Mouse (Mus musculus): ENCODE data around the gene Lpp. TPM values are rescaled to one million over a fixed set of nuclear protein-coding genes. Genes with fewer than 3 reads are reported as not detected.

Lpp gene
- total RNA-seq, 4 experiments from 2014 or later, result 8.3 to 12.0 (median 10.4) TPM

DNA sequence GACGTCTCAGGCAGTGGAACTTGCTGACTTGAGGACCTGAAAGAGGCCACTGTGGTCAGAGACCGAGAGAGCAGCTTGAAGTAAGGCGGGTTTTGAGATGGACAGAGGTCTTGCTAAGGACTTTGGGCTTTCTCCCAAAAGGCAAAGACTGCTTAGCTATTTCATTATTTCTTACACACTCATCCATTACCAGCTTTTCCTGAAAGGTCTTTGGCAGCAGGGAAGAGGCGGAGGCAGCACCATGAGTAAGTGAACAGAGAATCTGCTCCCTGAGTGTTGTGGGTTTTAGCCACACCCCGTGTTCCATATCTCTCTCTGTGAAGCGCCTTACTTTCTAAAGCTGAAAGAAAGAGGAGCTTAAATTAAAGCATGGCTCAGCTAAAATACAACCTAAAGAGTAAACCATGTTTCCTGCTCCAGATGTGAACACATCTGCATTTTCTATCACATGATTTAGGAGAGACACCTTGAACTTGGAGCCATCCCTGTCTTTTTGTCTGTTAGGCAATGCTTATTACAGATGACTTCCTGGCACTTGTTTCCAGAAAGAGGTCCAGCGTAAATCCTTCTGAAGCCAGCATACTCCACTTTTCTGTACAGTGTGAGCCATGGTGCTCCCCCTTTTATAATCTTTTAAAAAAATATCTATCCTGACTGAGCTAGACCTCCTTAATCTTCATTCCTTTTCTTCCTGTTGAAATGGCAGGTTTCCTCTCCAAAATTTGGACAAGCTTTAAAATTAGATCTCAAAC, 520.5 kb downstream of the Lpp start:
- DNase-seq (ENCODE audit: low spot score in 2 of 2), result no peak

DNA sequence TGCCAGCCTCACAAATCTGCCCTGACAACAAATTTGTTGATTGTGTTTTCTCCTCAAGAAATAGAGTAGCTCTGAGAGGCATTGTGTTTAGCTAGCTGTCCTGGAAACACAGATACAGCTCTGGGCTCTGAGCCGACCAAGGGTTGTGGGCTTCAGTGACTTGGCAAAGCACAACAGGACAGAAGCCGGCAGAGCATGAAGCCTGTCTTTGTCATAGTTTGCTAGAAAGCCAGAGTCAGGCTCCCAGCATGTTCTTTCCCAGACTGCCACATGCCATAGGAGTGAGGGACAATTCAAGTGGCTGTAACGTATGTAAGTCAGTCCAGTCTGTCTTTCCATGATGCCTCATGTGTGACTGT, 521.1 kb downstream of the Lpp start:
- peak; percentile 42 to 46 for DNase-seq (ENCODE audit: low spot score in 2 of 2)

- no peak for DNase-seq (ENCODE audit: low spot score in 2 of 2)
Observed at GRCm38 (mm10) chr16:24915470-24915869, 522.2 kb downstream of the Lpp start.

DNA sequence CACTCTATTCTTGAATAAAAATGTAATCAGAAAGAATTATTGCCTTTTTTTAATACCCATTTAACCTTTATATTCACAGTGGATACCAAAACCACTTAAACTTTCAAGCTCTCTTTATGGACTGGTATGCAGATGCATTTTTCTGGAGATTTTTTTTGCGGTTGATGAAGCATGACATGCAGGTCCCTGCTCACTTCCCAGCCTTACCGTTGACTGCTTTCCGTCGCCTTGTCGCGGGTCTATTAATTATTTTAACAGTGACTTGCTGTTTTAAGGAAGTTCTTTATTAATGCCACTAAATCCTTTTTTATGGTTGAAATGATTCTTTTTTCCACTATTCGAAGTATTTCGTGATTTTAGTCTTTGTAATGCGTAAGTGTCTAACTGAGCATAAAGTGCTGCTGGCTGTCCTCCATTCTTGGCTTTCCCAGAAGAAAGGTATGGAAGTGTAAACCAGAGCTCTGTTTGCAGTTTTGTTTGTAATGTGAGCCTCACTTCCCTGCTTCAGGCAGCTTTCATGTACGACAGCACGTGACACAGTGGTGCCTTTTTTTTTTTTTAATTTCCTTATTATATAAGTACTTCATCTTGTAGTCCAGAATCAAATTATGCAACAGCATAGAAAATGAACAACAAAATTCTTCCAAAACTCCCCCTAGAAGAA, 526.2 kb downstream of the Lpp start:
- DNase-seq (ENCODE audit: low spot score in 2 of 2), result no peak

DNA sequence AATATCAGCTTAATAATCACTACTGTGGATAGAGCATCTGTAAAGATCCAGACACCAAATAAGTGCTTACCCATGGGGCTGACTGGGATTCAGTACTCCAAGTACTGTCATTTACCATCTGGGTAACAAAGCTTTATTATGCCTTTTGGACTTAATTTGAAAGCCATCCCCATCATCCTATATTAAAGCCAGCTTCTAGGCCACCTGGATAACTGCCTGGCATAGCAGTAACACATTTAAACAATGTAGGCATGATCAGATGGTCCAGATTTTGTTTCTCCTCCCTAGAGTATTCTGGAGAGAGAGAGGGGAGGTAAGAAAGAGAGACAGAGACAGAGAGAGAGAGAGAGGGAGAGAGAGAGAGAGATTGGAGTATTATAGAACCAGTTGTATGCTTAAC, 536.8 kb downstream of the Lpp start:
- no peak for DNase-seq (ENCODE audit: low spot score in 2 of 2)

- no peak for DNase-seq (ENCODE audit: low spot score in 2 of 2)
Observed at GRCm38 (mm10) chr16:24930621-24931020, 537.3 kb downstream of the Lpp start.

GRCm38 (mm10) chr16:24932816-24933215, 539.5 kb downstream of the Lpp start:
- no peak for DNase-seq (ENCODE audit: low spot score in 2 of 2)

GRCm38 (mm10) chr16:24933691-24934090, 540.4 kb downstream of the Lpp start:
- no peak for DNase-seq (ENCODE audit: low spot score in 2 of 2)

DNA sequence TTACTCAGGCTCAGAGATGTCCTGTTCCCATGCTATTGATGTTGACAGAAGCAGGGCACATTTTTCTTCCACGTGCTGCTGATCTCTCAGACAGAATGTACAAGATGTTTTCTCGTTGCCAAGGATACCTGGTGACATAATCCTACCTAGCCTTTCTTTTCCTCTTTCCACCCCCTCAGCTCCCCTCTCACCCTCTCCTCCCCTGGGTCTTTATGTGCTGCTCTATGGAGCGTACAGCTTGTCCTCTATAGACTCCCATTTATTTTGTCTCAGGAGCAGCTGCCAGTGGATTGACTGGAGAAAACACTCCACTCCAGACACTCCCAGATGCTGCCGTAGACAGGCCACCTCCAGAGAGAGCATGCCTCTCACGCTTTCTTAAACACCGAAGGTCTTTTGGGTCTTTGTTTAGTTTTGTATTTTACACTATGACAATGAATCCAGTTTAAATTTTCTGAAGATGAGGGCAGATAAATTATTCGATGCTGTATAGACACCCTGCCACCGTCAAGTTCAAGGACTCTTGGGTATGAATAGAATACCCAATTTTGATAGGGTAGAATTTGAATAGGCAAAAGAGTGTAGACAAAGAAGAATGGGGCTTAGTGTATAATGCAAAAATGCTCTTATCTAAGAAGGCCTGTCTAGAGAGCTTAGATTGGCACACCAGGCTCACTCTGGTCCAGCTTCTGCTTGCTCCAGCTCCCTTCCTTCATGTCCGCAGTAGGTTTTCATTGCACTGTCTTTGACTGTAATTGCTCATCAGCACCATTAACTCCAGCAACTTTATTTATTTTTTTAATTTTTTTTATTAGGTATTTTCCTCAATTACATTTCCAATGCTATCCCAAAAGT, 548.2 kb downstream of the Lpp start:
- DNase-seq (ENCODE audit: low spot score in 2 of 2), result no peak

- no peak for DNase-seq (ENCODE audit: low spot score in 2 of 2)
Observed at GRCm38 (mm10) chr16:24943486-24944261, 550.4 kb downstream of the Lpp start.

GRCm38 (mm10) chr16:24946356-24946755, 553.0 kb downstream of the Lpp start:
- DNase-seq (ENCODE audit: low spot score in 2 of 2), result no peak

DNA sequence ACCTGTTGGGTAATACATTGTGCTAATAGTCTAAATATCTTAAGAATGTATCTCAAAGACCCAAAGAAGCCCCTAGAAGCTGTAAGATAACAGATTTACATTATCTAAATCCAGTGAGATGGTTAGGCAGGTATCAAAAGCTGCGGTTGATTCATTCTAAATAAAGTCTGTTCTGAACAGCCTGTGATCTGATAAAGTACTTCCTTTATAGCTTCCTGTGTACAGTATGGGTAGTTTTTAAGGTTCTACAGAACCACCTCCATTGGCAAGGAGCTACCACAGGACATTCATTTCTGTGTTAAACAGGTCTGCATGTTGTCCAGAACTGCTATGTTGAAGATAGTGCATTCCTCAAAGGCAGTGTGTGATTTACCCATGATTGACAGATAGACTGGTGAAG, 554.2 kb downstream of the Lpp start:
- DNase-seq (ENCODE audit: low spot score in 2 of 2), result no peak

- DNase-seq (ENCODE audit: low spot score in 2 of 2), result no peak
Observed at GRCm38 (mm10) chr16:24948091-24948690, 554.9 kb downstream of the Lpp start.

- no peak for DNase-seq (ENCODE audit: low spot score in 2 of 2)
Observed at GRCm38 (mm10) chr16:24949265-24949664, 556.0 kb downstream of the Lpp start.

- DNase-seq (ENCODE audit: low spot score in 2 of 2), result no peak
Observed at GRCm38 (mm10) chr16:24950112-24950743, 556.9 kb downstream of the Lpp start.

GRCm38 (mm10) chr16:24951909-24952308, 558.6 kb downstream of the Lpp start:
- DNase-seq (ENCODE audit: low spot score in 2 of 2), result no peak

GRCm38 (mm10) chr16:24955054-24955453, 561.7 kb downstream of the Lpp start:
- no peak for DNase-seq (ENCODE audit: low spot score in 2 of 2)

DNA sequence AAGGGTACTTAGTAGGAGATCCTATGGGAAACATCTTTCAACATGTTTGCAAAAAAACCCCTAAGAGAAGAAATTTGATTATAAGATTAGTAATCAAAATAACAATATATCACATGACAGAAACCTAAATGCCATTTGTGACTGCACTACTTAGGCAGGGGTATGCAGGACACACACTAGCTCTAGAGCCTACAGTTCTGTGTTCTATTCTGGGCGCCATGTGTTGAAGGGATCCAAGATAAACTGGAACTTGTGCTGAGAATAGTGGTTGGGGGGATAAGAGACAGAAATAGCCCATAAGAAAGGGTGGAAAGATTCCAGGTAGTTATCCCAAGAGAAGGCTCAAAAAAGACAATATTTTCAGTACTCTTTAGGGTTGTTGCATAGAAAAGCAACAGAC, 565.4 kb downstream of the Lpp start:
- no peak for DNase-seq (ENCODE audit: low spot score in 2 of 2)

DNA sequence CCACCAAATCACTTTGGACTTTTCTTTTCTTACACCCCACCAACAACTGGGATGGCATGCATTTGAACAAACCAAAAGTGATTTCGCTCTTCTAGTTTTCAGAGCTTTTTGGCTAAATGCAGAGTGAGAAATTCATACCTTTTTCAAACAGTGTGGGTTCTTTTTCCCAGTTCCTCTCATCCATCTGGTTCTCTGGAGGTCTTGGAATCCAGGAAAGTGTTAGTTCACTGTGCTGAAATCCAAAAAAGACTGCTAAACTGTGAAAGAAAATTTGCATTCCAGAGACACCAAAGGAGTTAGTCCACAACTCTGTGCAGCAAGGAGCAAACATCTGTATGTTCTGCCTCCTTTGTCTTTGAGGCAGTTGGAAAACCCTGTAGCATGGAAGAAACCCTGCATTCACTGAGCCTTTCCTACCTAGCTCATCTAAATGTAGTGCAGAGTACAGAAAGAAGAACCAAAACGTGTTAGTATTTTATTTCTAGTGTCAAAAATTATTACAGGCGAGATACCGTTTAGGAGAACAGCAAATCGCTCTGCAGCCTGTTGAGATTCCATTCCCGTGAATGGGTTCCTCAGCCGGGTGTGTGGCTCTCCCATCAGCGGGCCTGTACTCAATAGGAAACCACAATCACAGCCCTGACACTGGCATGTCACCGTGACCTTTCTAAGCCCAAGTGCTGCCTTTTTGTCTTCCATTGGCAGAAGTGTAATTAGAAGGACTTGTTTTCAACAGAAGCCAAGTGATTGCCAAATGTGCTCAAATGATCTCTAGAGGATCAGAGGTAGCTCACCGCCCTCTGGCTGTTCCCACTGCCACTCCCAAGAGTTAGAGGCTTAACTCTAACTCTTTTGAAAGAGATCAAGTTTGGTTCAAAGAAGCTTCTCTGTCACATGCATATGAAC, 567.8 kb downstream of the Lpp start:
- DNase-seq (ENCODE audit: low spot score in 2 of 2), result no peak
